Comparison of ENCODE assay signal across 8 mouse cellular contexts in genomic region chr13:103211501-103211941, GRCm38 (mm10).
DNase-seq lines count a peak whose midpoint lies in the region; ATAC-seq and TF ChIP-seq lines count a peak whose summit lies in the region.

No protein-coding gene starts in this region.

- peak; percentile 31 to 44 for DNase-seq in right cerebral cortex, adult 2 months (ENCODE audit: low spot score in 2 of 2)
- DNase-seq in right cerebral cortex, postnatal 10 days (ENCODE audit: low spot score in 2 of 2), result no peak
- DNase-seq in gastrocnemius, postnatal 25 days, result peak; percentile 80
- DNase-seq in kidney, postnatal 0 days (ENCODE audit: low spot score), result peak; percentile 39
- DNase-seq in ovary, postnatal 14 days (ENCODE audit: low spot score), result peak; percentile 25
- no peak for DNase-seq in layer of hippocampus, postnatal 14 days (ENCODE audit: low spot score in 2 of 2)

- no peak overlapping the region for H3K9ac ChIP-seq in kidney, postnatal 0 days (ENCODE audit: low read depth, low read length)
- no peak overlapping the region for H3K9ac ChIP-seq in liver, embryonic 12.5 days

- no peaks in the 10 kb centered on the region for H3K9me3 ChIP-seq in kidney, postnatal 0 days (replicated peaks; ENCODE audit: low read length)
- no peaks in the 10 kb centered on the region for H3K9me3 ChIP-seq in liver, embryonic 12.5 days (replicated peaks)

- H3K4me1 ChIP-seq in kidney, postnatal 0 days (replicated peaks; ENCODE audit: insufficient read depth, low read length), result no peaks in the 10 kb centered on the region; the same call in 1 of the 2 replicates
- H3K4me1 ChIP-seq in liver, embryonic 12.5 days, result no peaks in the 10 kb centered on the region

- no peak overlapping the region for H3K4me3 ChIP-seq in kidney, postnatal 0 days (replicated peaks; ENCODE audit: low read depth, low read length)
- no peak overlapping the region for H3K4me3 ChIP-seq in liver, embryonic 12.5 days

- TF ChIP-seq CTCF in kidney, postnatal 0 days (IDR thresholded peaks at IDR 0.05; ENCODE audit: low read depth), result no peak

- WGBS in kidney, postnatal 0 days, result 38% methylated on average over 11 of the region's 11 CpGs
- WGBS in liver, embryonic 12.5 days (ENCODE audit: insufficient replicate concordance), result 65% methylated on average over 11 of the region's 11 CpGs

- no peak overlapping the region for H3K27ac ChIP-seq in kidney, postnatal 0 days
- no peak overlapping the region for H3K27ac ChIP-seq in liver, embryonic 12.5 days

- no peak overlapping the region for H3K4me2 ChIP-seq in kidney, postnatal 0 days (ENCODE audit: low read length)
- H3K4me2 ChIP-seq in liver, embryonic 12.5 days, result no peak overlapping the region

- no peaks in the 10 kb centered on the region for H3K36me3 ChIP-seq in kidney, postnatal 0 days (ENCODE audit: insufficient read depth, low read length)
- no peaks in the 10 kb centered on the region for H3K36me3 ChIP-seq in liver, embryonic 12.5 days

- no peak; the same call in 1 of the 2 replicates for ATAC-seq in kidney, postnatal 0 days (replicated peaks; ENCODE audit: low FRiP score, low read depth)
- ATAC-seq in liver, embryonic 12.5 days, result no peak
- no peak for ATAC-seq in monocyte, adult 5-6 weeks (replicated peaks; ENCODE audit: insufficient number of reproducible peaks, low FRiP score, low TSS enrichment, poor library complexity, severe bottlenecking)

- no peaks in the 10 kb centered on the region for H3K27me3 ChIP-seq in kidney, postnatal 0 days (ENCODE audit: insufficient read depth, low read length)
- no peaks in the 10 kb centered on the region for H3K27me3 ChIP-seq in liver, embryonic 12.5 days (replicated peaks)

Comparison
In these comparisons a context has a peak if more than half of its experiments do, and no peak if none do; other contexts are left out.
1. DNase-seq: peak in right cerebral cortex, adult 2 months (2 of 2), gastrocnemius, postnatal 25 days (single experiment), kidney, postnatal 0 days (single experiment) and ovary, postnatal 14 days (single experiment); none in right cerebral cortex, postnatal 10 days (0 of 2) and layer of hippocampus, postnatal 14 days (0 of 2).